Mouse (Mus musculus) heart, embryonic 11.5 days (tissue): ENCODE measurements at regions not wholly inside any gene's neighbourhood (a gene's known extent, or its start where the extent isn't known, plus 50 kb on each side); places are given as distances from the start of the nearest gene placed in this dataset.
A peak's percentile ranks its signal among the peaks of the same experiment; 100 is the strongest.

Experiments used
- ATAC-seq: fragments of 200-750 bp; cut with Nextera tagmentation; replicated peaks from 2 replicates; pipeline ENCODE4 v1.8.0; 2017; ENCODE audit warnings: moderate library complexity; ENCODE audit not compliant: insufficient number of reproducible peaks, low FRiP score, low TSS enrichment
- H3K27ac ChIP-seq: fragments of 300-500 bp; sonication (generic); 2 replicates; pipeline ENCODE4 v1.5.1; 2014; ENCODE audit warnings: mild to moderate bottlenecking, low read depth, low read length
- H3K27me3 ChIP-seq: fragments of 300-500 bp; sonication (generic); 2 replicates; pipeline ENCODE4 v1.6.1; 2014; ENCODE audit warnings: mild to moderate bottlenecking, low read length, mixed read lengths; ENCODE audit not compliant: control insufficient read depth, insufficient read depth
- H3K36me3 ChIP-seq: fragments of 300-500 bp; sonication (generic); 2 replicates; pipeline ENCODE4 v1.6.1; 2014; ENCODE audit warnings: mild to moderate bottlenecking, low read length, moderate library complexity, mixed read lengths; ENCODE audit not compliant: control insufficient read depth, insufficient read depth
- H3K4me1 ChIP-seq: fragments of 300-500 bp; sonication (generic); 2 replicates; pipeline ENCODE4 v1.6.1; 2014; ENCODE audit warnings: low read length; ENCODE audit not compliant: control insufficient read depth, insufficient read depth
- H3K4me2 ChIP-seq: fragments of 300-500 bp; sonication (generic); 2 replicates; pipeline ENCODE4 v1.6.1; 2014; ENCODE audit warnings: mild to moderate bottlenecking, moderate library complexity
- H3K4me3 ChIP-seq: fragments of 300-500 bp; sonication (generic); 2 replicates; pipeline ENCODE4 v1.5.1; 2014; ENCODE audit warnings: low read depth, low read length
- H3K9ac ChIP-seq: fragments of 300-500 bp; sonication (generic); 2 replicates; pipeline ENCODE4 v1.6.1; 2014; ENCODE audit warnings: mild to moderate bottlenecking, low read depth, low read length, moderate library complexity
- H3K9me3 ChIP-seq: fragments of 300-500 bp; sonication (generic); replicated peaks from 2 replicates; pipeline ENCODE4 v1.6.1; 2016; ENCODE audit warnings: low read length; ENCODE audit not compliant: control insufficient read depth
- WGBS: fragments of 180-500 bp; shearing (Covaris S2); extraction: QIAGEN DNeasy Blood & Tissue Kit; methylation state at CpG from one replicate; pipeline ENCODE4 v1.1.7; 2014; ENCODE audit not compliant: insufficient replicate concordance; 5-methylcytosine and 5-hydroxymethylcytosine counted together

- WGBS, result 73% methylated on average over 1 of the region's 1 CpGs
- H3K36me3 ChIP-seq, result no peaks in the 10 kb centered on the region
- H3K27ac ChIP-seq, result no peak overlapping the region
Measured at GRCm38 (mm10) chr15:10881726-10882125, 70.4 kb upstream of the C1qtnf3 start.

GRCm38 (mm10) chr15:10887990-10888389 is 64.1 kb upstream of the C1qtnf3 start:
- Histone ChIP-seq H3K4me3 (no peak overlapping the region), H3K9ac (no peak overlapping the region), H3K9me3 (peaks cover 6% of the 10 kb centered on the region), H3K4me1 (peaks cover 3% of the 10 kb centered on the region; the same call in 1 of the 2 replicates), H3K27ac (no peak overlapping the region), H3K4me2 (no peak overlapping the region), H3K27me3 (no peaks in the 10 kb centered on the region), H3K36me3 (no peaks in the 10 kb centered on the region)
- no peak for ATAC-seq
- WGBS, result 87% methylated on average over 6 of the region's 6 CpGs

More at GRCm38 (mm10) chr15:10881726-10882125, 70.4 kb upstream of the C1qtnf3 start:
- Histone ChIP-seq H3K9ac (no peak overlapping the region), H3K4me1 (no peaks in the 10 kb centered on the region), H3K9me3 (peaks cover 6% of the 10 kb centered on the region), H3K4me3 (no peak overlapping the region), H3K4me2 (no peak overlapping the region), H3K27me3 (no peaks in the 10 kb centered on the region)
- no peak for ATAC-seq

- WGBS, result 52% methylated on average over 8 of the region's 8 CpGs
Measured at GRCm38 (mm10) chr15:10890220-10890921, 61.8 kb upstream of the C1qtnf3 start.

GRCm38 (mm10) chr15:10898309-10898708 is 53.8 kb upstream of the C1qtnf3 start:
- Histone ChIP-seq H3K9me3 (no peaks in the 10 kb centered on the region), H3K27me3 (no peaks in the 10 kb centered on the region), H3K4me3 (no peak overlapping the region), H3K9ac (no peak overlapping the region), H3K36me3 (no peaks in the 10 kb centered on the region), H3K27ac (no peak overlapping the region), H3K4me1 (no peaks in the 10 kb centered on the region), H3K4me2 (no peak overlapping the region)
- no peak for ATAC-seq
- WGBS, result 81% methylated on average over 5 of the region's 5 CpGs

More at GRCm38 (mm10) chr15:10890220-10890921, 61.8 kb upstream of the C1qtnf3 start:
- Histone ChIP-seq H3K4me2 (no peak overlapping the region), H3K4me1 (peaks cover 3% of the 10 kb centered on the region; the same call in 1 of the 2 replicates), H3K27ac (peak overlapping the region; percentile 35; the same call in 1 of the 2 replicates), H3K36me3 (no peaks in the 10 kb centered on the region), H3K9me3 (no peaks in the 10 kb centered on the region), H3K27me3 (no peaks in the 10 kb centered on the region), H3K4me3 (no peak overlapping the region), H3K9ac (no peak overlapping the region)
- ATAC-seq, result no peak

- Histone ChIP-seq H3K27me3 (no peaks in the 10 kb centered on the region), H3K9me3 (no peaks in the 10 kb centered on the region), H3K36me3 (no peaks in the 10 kb centered on the region), H3K9ac (no peak overlapping the region), H3K4me1 (no peaks in the 10 kb centered on the region), H3K4me3 (no peak overlapping the region), H3K27ac (no peak overlapping the region), H3K4me2 (no peak overlapping the region)
- ATAC-seq, result no peak
- 52% methylated on average over 4 of the region's 4 CpGs for WGBS
Measured at GRCm38 (mm10) chr15:10898715-10899486, 53.2 kb upstream of the C1qtnf3 start.

- H3K9ac ChIP-seq, result no peak overlapping the region
- no peaks in the 10 kb centered on the region for H3K36me3 ChIP-seq
- H3K27me3 ChIP-seq, result no peaks in the 10 kb centered on the region
- no peaks in the 10 kb centered on the region for H3K4me1 ChIP-seq
- H3K4me2 ChIP-seq, result no peak overlapping the region
- H3K9me3 ChIP-seq, result no peaks in the 10 kb centered on the region
- no peak overlapping the region for H3K27ac ChIP-seq
- ATAC-seq, result no peak
- 83% methylated on average over 7 of the region's 7 CpGs for WGBS
- H3K4me3 ChIP-seq, result no peak overlapping the region
Measured at GRCm38 (mm10) chr15:10899904-10900303, 52.2 kb upstream of the C1qtnf3 start.

- WGBS, result 39% methylated on average over 3 of the region's 3 CpGs
- Histone ChIP-seq H3K4me2 (no peak overlapping the region), H3K9ac (no peak overlapping the region), H3K36me3 (no peaks in the 10 kb centered on the region), H3K27me3 (no peaks in the 10 kb centered on the region), H3K4me1 (no peaks in the 10 kb centered on the region), H3K9me3 (no peaks in the 10 kb centered on the region), H3K4me3 (no peak overlapping the region), H3K27ac (no peak overlapping the region)
- ATAC-seq, result no peak
Measured at GRCm38 (mm10) chr15:10901075-10901474, 51.1 kb upstream of the C1qtnf3 start.

- no peak overlapping the region for H3K4me2 ChIP-seq
- H3K27ac ChIP-seq, result no peak overlapping the region
- no peaks in the 10 kb centered on the region for H3K27me3 ChIP-seq
- no peaks in the 10 kb centered on the region for H3K4me1 ChIP-seq
- no peak overlapping the region for H3K9ac ChIP-seq
- no peaks in the 10 kb centered on the region for H3K9me3 ChIP-seq
- no peak for ATAC-seq
- no peaks in the 10 kb centered on the region for H3K36me3 ChIP-seq
- 58% methylated on average over 1 of the region's 1 CpGs for WGBS
- no peak overlapping the region for H3K4me3 ChIP-seq
Measured at GRCm38 (mm10) chr15:10901745-10902262, 50.3 kb upstream of the C1qtnf3 start.
